Mouse (Mus musculus) stomach, embryonic 14.5 days (tissue): ENCODE results near the gene Tll2. TPM values are rescaled to one million over a fixed set of nuclear protein-coding genes. Genes with fewer than 3 reads are reported as not detected.

Experiments
- ATAC-seq: fragments of 200-750 bp; cut with Nextera tagmentation; 2 replicates; pipeline ENCODE4 v1.8.0; 2017; ENCODE audit warnings: low read depth, moderate TSS enrichment; ENCODE audit not compliant: insufficient number of reproducible peaks, insufficient read depth, low FRiP score
- H3K27ac ChIP-seq: fragments of 300-500 bp; sonication (generic); 2 replicates; pipeline ENCODE4 v1.5.1; 2014; ENCODE audit warnings: mild to moderate bottlenecking, low read length, moderate library complexity, mixed read lengths
- H3K27me3 ChIP-seq: fragments of 300-500 bp; sonication (generic); 2 replicates; pipeline ENCODE4 v1.6.1; 2014; ENCODE audit warnings: low read length, control low read depth, mixed read lengths; ENCODE audit not compliant: control insufficient read depth, insufficient read depth
- H3K36me3 ChIP-seq: fragments of 300-500 bp; sonication (generic); 2 replicates; pipeline ENCODE4 v1.6.1; 2014; ENCODE audit warnings: mild to moderate bottlenecking, control low read depth, low read length, moderate library complexity, mixed read lengths; ENCODE audit not compliant: control insufficient read depth, insufficient read depth
- H3K4me1 ChIP-seq: fragments of 300-500 bp; sonication (generic); 2 replicates; pipeline ENCODE4 v1.6.1; 2014; ENCODE audit warnings: low read length, control low read depth, mixed read lengths; ENCODE audit not compliant: control insufficient read depth, insufficient read depth
- H3K4me2 ChIP-seq: fragments of 300-500 bp; sonication (generic); replicated peaks from 2 replicates; pipeline ENCODE4 v1.6.1; 2014; ENCODE audit warnings: low read depth, low read length, control low read depth
- H3K4me3 ChIP-seq: fragments of 300-500 bp; sonication (generic); 2 replicates; pipeline ENCODE4 v1.5.1; 2014; ENCODE audit warnings: low read depth, low read length, control low read depth
- H3K9ac ChIP-seq: fragments of 300-500 bp; sonication (generic); replicated peaks from 2 replicates; pipeline ENCODE4 v1.6.1; 2014; ENCODE audit warnings: low read depth, mild to moderate bottlenecking, control low read depth, low read length, moderate library complexity, mixed read lengths
- H3K9me3 ChIP-seq: fragments of 300-500 bp; sonication (generic); 2 replicates; pipeline ENCODE4 v1.6.1; 2016; ENCODE audit warnings: low read depth, low read length, control low read depth; ENCODE audit not compliant: control insufficient read depth
- WGBS: fragments of 180-500 bp; shearing (Covaris S2); extraction: QIAGEN DNeasy Blood & Tissue Kit; methylation state at CpG from one replicate; pipeline ENCODE4 v1.1.7; 2014; 5-methylcytosine and 5-hydroxymethylcytosine counted together
- polyA plus RNA-seq: library from polyadenylated mRNA; unstranded; fragments of >200 nt; fragmentation: Nextera tagmentation; extraction: Ambion mirVana; gene quantifications from 2 replicates; pipeline ENCODE4 v1.2.1, GENCODE M21; 2014

The Tll2 gene
- polyA plus RNA-seq, 1 experiment from 2014 or later: 0.25 TPM

GRCm38 (mm10) chr19:41151321-41152015, 55.2 kb downstream of the Tll2 start:
- Histone ChIP-seq H3K4me3 (no peak overlapping the region), H3K4me1 (no peaks in the 10 kb centered on the region; the same call in 1 of the 2 replicates), H3K27ac (no peak overlapping the region), H3K36me3 (no peaks in the 10 kb centered on the region), H3K9me3 (no peaks in the 10 kb centered on the region), H3K4me2 (no peak overlapping the region), H3K27me3 (no peaks in the 10 kb centered on the region), H3K9ac (no peak overlapping the region)
- 71% methylated on average over 7 of the region's 7 CpGs for WGBS
- no peak for ATAC-seq

- Histone ChIP-seq H3K27me3 (no peaks in the 10 kb centered on the region), H3K9ac (no peak overlapping the region), H3K4me1 (no peaks in the 10 kb centered on the region), H3K4me2 (no peak overlapping the region), H3K27ac (no peak overlapping the region), H3K4me3 (no peak overlapping the region), H3K36me3 (no peaks in the 10 kb centered on the region), H3K9me3 (no peaks in the 10 kb centered on the region)
- 67% methylated on average over 8 of the region's 8 CpGs for WGBS
- no peak for ATAC-seq
Observed at GRCm38 (mm10) chr19:41140961-41141360, 65.7 kb downstream of the Tll2 start.

- H3K36me3 ChIP-seq: no peaks in the 10 kb centered on the region
- ATAC-seq: no peak
- no peaks in the 10 kb centered on the region for H3K9me3 ChIP-seq
- no peak overlapping the region for H3K9ac ChIP-seq
- H3K4me3 ChIP-seq: no peak overlapping the region
- H3K4me1 ChIP-seq: no peaks in the 10 kb centered on the region
- 55% methylated on average over 4 of the region's 4 CpGs for WGBS
- no peaks in the 10 kb centered on the region for H3K27me3 ChIP-seq
- no peak overlapping the region for H3K4me2 ChIP-seq
- no peak overlapping the region for H3K27ac ChIP-seq
Observed at GRCm38 (mm10) chr19:41139629-41140028, 67.0 kb downstream of the Tll2 start.

- no peak overlapping the region for H3K27ac ChIP-seq
- H3K9me3 ChIP-seq: no peaks in the 10 kb centered on the region
- H3K36me3 ChIP-seq: no peaks in the 10 kb centered on the region
- no peaks in the 10 kb centered on the region for H3K4me1 ChIP-seq
- 42% methylated on average over 3 of the region's 3 CpGs for WGBS
- no peak overlapping the region for H3K4me3 ChIP-seq
- no peak overlapping the region for H3K9ac ChIP-seq
- no peak for ATAC-seq
- H3K27me3 ChIP-seq: no peaks in the 10 kb centered on the region
- H3K4me2 ChIP-seq: no peak overlapping the region
Observed at GRCm38 (mm10) chr19:41123009-41123408, 83.6 kb downstream of the Tll2 start.

- 93% methylated on average over 13 of the region's 13 CpGs for WGBS
- Histone ChIP-seq H3K36me3 (no peaks in the 10 kb centered on the region), H3K27me3 (no peaks in the 10 kb centered on the region), H3K27ac (no peak overlapping the region), H3K9ac (no peak overlapping the region), H3K4me1 (no peaks in the 10 kb centered on the region), H3K4me2 (no peak overlapping the region), H3K4me3 (no peak overlapping the region), H3K9me3 (no peaks in the 10 kb centered on the region)
- ATAC-seq: no peak
Observed at GRCm38 (mm10) chr19:41119924-41120323, 86.7 kb downstream of the Tll2 start.

GRCm38 (mm10) chr19:41118346-41118745, 88.3 kb downstream of the Tll2 start:
- 44% methylated on average over 6 of the region's 6 CpGs for WGBS
- no peak overlapping the region for H3K9ac ChIP-seq
- no peak overlapping the region for H3K27ac ChIP-seq
- H3K4me3 ChIP-seq: no peak overlapping the region
- H3K9me3 ChIP-seq: no peaks in the 10 kb centered on the region
- no peak overlapping the region for H3K4me2 ChIP-seq
- ATAC-seq: no peak
- H3K27me3 ChIP-seq: no peaks in the 10 kb centered on the region
- H3K36me3 ChIP-seq: no peaks in the 10 kb centered on the region
- no peaks in the 10 kb centered on the region for H3K4me1 ChIP-seq

- Histone ChIP-seq H3K9me3 (no peaks in the 10 kb centered on the region), H3K27ac (no peak overlapping the region), H3K9ac (no peak overlapping the region), H3K36me3 (no peaks in the 10 kb centered on the region), H3K27me3 (no peaks in the 10 kb centered on the region), H3K4me3 (no peak overlapping the region), H3K4me1 (no peaks in the 10 kb centered on the region), H3K4me2 (no peak overlapping the region)
- 81% methylated on average over 4 of the region's 4 CpGs for WGBS
- no peak for ATAC-seq
Observed at GRCm38 (mm10) chr19:41117334-41117733, 89.3 kb downstream of the Tll2 start.

- Histone ChIP-seq H3K9ac (no peak overlapping the region), H3K27me3 (no peaks in the 10 kb centered on the region), H3K9me3 (no peaks in the 10 kb centered on the region), H3K36me3 (no peaks in the 10 kb centered on the region), H3K4me1 (no peaks in the 10 kb centered on the region), H3K4me2 (no peak overlapping the region), H3K27ac (no peak overlapping the region), H3K4me3 (no peak overlapping the region)
- 48% methylated on average over 5 of the region's 5 CpGs for WGBS
- no peak for ATAC-seq
Observed at GRCm38 (mm10) chr19:41114611-41115010, 92.0 kb downstream of the Tll2 start.
